Mouse (Mus musculus) hindbrain, embryonic 16.5 days (tissue): Measurements from ENCODE around the gene Dhrs13. TPM values are rescaled to one million over a fixed set of nuclear protein-coding genes. Genes with fewer than 3 reads are reported as not detected.

Experiments
- ATAC-seq: fragments of 200-750 bp; cut with Nextera tagmentation; 2 replicates; pipeline ENCODE4 v1.8.0; 2017; ENCODE audit warnings: moderate TSS enrichment, moderate library complexity
- H3K27ac ChIP-seq: fragments of 300-500 bp; sonication (generic); 2 replicates; pipeline ENCODE4 v1.5.1; 2014; ENCODE audit warnings: low read depth, mild to moderate bottlenecking, control low read depth, low read length, moderate library complexity
- H3K27me3 ChIP-seq: fragments of 300-500 bp; sonication (generic); replicated peaks from 2 replicates; pipeline ENCODE4 v1.6.1; 2014; ENCODE audit warnings: low read length; ENCODE audit not compliant: control insufficient read depth, insufficient read depth
- H3K36me3 ChIP-seq: fragments of 300-500 bp; sonication (generic); 2 replicates; pipeline ENCODE4 v1.6.1; 2014; ENCODE audit warnings: mild to moderate bottlenecking, low read length, moderate library complexity, mixed read lengths; ENCODE audit not compliant: control insufficient read depth, insufficient read depth
- H3K4me1 ChIP-seq: fragments of 300-500 bp; sonication (generic); 2 replicates; pipeline ENCODE4 v1.6.1; 2014; ENCODE audit warnings: low read depth, low read length; ENCODE audit not compliant: control insufficient read depth, insufficient read depth
- H3K4me2 ChIP-seq: fragments of 300-500 bp; sonication (generic); 2 replicates; pipeline ENCODE4 v1.6.1; 2014; ENCODE audit warnings: mild to moderate bottlenecking, low read length, control low read depth, moderate library complexity
- H3K4me3 ChIP-seq: fragments of 300-500 bp; sonication (generic); 2 replicates; pipeline ENCODE4 v1.5.1; 2014; ENCODE audit warnings: mild to moderate bottlenecking, low read length, control low read depth, moderate library complexity
- H3K9ac ChIP-seq: fragments of 300-500 bp; sonication (generic); 2 replicates; pipeline ENCODE4 v1.6.1; 2014; ENCODE audit warnings: low read depth, mild to moderate bottlenecking, control low read depth, low read length, moderate library complexity
- H3K9me3 ChIP-seq: fragments of 300-500 bp; sonication (generic); 2 replicates; pipeline ENCODE4 v1.6.1; 2014; ENCODE audit warnings: mild to moderate bottlenecking, low read length, moderate library complexity; ENCODE audit not compliant: control insufficient read depth
- WGBS: fragments of 180-500 bp; shearing (Covaris S2); extraction: QIAGEN DNeasy Blood & Tissue Kit; methylation state at CpG from one replicate; pipeline ENCODE4 v1.1.7; 2014; 5-methylcytosine and 5-hydroxymethylcytosine counted together
- microRNA counts: library from miRNA; unstranded; fragments of <30 nt; microRNA quantifications from one replicate; lab custom pipeline; 2016
- microRNA-seq: library from miRNA; unstranded; fragments of <30 nt; microRNA quantifications from one replicate; pipeline ENCODE4, GENCODE M21; 2017
- polyA plus RNA-seq: library from polyadenylated mRNA; unstranded; fragments of >200 nt; fragmentation: Nextera tagmentation; extraction: Ambion mirVana; gene quantifications from 2 replicates; pipeline ENCODE4 v1.2.1, GENCODE M21; 2015

Gene Dhrs13
- polyA plus RNA-seq, 1 experiment from 2014 or later: 54.5 TPM

GRCm38 (mm10) chr11:78074277-78074652, 42.2 kb downstream of the Dhrs13 start:
- peaks cover 34% of the 10 kb centered on the region for H3K36me3 ChIP-seq
- no peaks in the 10 kb centered on the region for H3K9me3 ChIP-seq
- H3K4me1 ChIP-seq: peaks cover 5% of the 10 kb centered on the region
- H3K27ac ChIP-seq: no peak overlapping the region
- H3K4me2 ChIP-seq: no peak overlapping the region
- no peak overlapping the region for H3K9ac ChIP-seq
- H3K27me3 ChIP-seq: no peaks in the 10 kb centered on the region
- 95% methylated on average over 2 of the region's 2 CpGs for WGBS
- no peak for ATAC-seq
- no peak overlapping the region for H3K4me3 ChIP-seq

GRCm38 (mm10) chr11:78074666-78075065, 42.6 kb downstream of the Dhrs13 start:
- Histone ChIP-seq H3K4me1 (peaks cover 8% of the 10 kb centered on the region), H3K9ac (no peak overlapping the region), H3K4me3 (no peak overlapping the region), H3K27ac (no peak overlapping the region), H3K4me2 (no peak overlapping the region), H3K9me3 (no peaks in the 10 kb centered on the region), H3K36me3 (peaks cover 34% of the 10 kb centered on the region), H3K27me3 (no peaks in the 10 kb centered on the region)
- WGBS: 96% methylated on average over 4 of the region's 4 CpGs
- ATAC-seq: no peak

GRCm38 (mm10) chr11:78079961-78080921, 48.2 kb downstream of the Dhrs13 start, which contains the start of gene Eral1:
Gene Eral1, minus strand, starts transcription at chr11:78080383.
- Histone ChIP-seq H3K4me2 (peak within 1 kb of the TSS; percentile 60), H3K27me3 (no peaks in the 10 kb centered on the region), H3K36me3 (peaks cover 11% of the 10 kb centered on the region), H3K9me3 (no peaks in the 10 kb centered on the region), H3K9ac (peak within 1 kb of the TSS; percentile 72), H3K4me1 (peaks cover 11% of the 10 kb centered on the region), H3K27ac (peak within 1 kb of the TSS; percentile 68), H3K4me3 (peak within 1 kb of the TSS; percentile 59)
- WGBS: under 1% methylated on average over 42 of the region's 42 CpGs
- ATAC-seq: peak; percentile 98

- Histone ChIP-seq H3K4me2 (no peak overlapping the region), H3K27me3 (no peaks in the 10 kb centered on the region), H3K4me1 (peaks cover 11% of the 10 kb centered on the region), H3K9me3 (no peaks in the 10 kb centered on the region), H3K27ac (no peak overlapping the region), H3K36me3 (no peaks in the 10 kb centered on the region), H3K4me3 (no peak overlapping the region), H3K9ac (no peak overlapping the region)
- no peak for ATAC-seq
- WGBS: 25% methylated on average over 1 of the region's 1 CpGs
These were observed 51.5 kb downstream of the Dhrs13 start for GRCm38 (mm10) chr11:78083595-78083994.

- no peaks in the 10 kb centered on the region for H3K9me3 ChIP-seq
- no peak for ATAC-seq
- H3K27me3 ChIP-seq: no peaks in the 10 kb centered on the region
- H3K4me2 ChIP-seq: no peak overlapping the region
- no peak overlapping the region for H3K4me3 ChIP-seq
- 88% methylated on average over 4 of the region's 4 CpGs for WGBS
- no peaks in the 10 kb centered on the region for H3K4me1 ChIP-seq
- H3K9ac ChIP-seq: no peak overlapping the region
- no peaks in the 10 kb centered on the region for H3K36me3 ChIP-seq
- H3K27ac ChIP-seq: no peak overlapping the region
These were observed 54.9 kb downstream of the Dhrs13 start for GRCm38 (mm10) chr11:78086925-78087479.

MicroRNAs within 50 kb of the gene (microRNA counts, 519-probe panel; counts per million panel counts)
- microRNA mmu-miR-144 (lab: Ali Mortazavi, UCI) (2,971 counts per million, percentile 80 among the panel's probes with 10 or more counts), microRNA mmu-miR-451 (lab: Ali Mortazavi, UCI) (2,705 counts per million, percentile 72 among the panel's probes with 10 or more counts)

Small RNA genes within 50 kb of the gene (microRNA-seq; reads per million reads assigned to microRNA genes)
- gene Mir144 (89.4 reads per million, percentile 48 among the genes with 10 or more reads in this experiment), gene Mir451a (not detected), gene Mir451b (not detected)

Other genes starting within 250 kb of the Dhrs13 start
- 1.6 and 1.7 TPM in 2 replicates for gene Gm10277, start 244.5 kb upstream of the Dhrs13 start, polyA plus RNA-seq
- gene Pipox, start 138.2 kb upstream of the Dhrs13 start, polyA plus RNA-seq: 5.9 and 7.7 TPM in 2 replicates
- gene Sez6, start 101.5 kb upstream of the Dhrs13 start, polyA plus RNA-seq: 132 and 156 TPM in 2 replicates
- gene Phf12, start 49.5 kb upstream of the Dhrs13 start, polyA plus RNA-seq: 11.8 and 12.5 TPM in 2 replicates
- gene Flot2, start 5.7 kb downstream of the Dhrs13 start, polyA plus RNA-seq: 124 and 126 TPM in 2 replicates
- 34.6 and 35.2 TPM in 2 replicates for gene Eral1, start 48.1 kb downstream of the Dhrs13 start, polyA plus RNA-seq
- gene Fam222b, start 62.4 kb downstream of the Dhrs13 start, polyA plus RNA-seq: 21.8 and 33.4 TPM in 2 replicates
- 80.1 and 97.4 TPM in 2 replicates for gene Traf4, start 133.3 kb downstream of the Dhrs13 start, polyA plus RNA-seq
- 7.1 and 7.7 TPM in 2 replicates for gene Nek8, start 144.4 kb downstream of the Dhrs13 start, polyA plus RNA-seq
- 19.7 and 20.1 TPM in 2 replicates for gene Tlcd1, start 144.4 kb downstream of the Dhrs13 start, polyA plus RNA-seq
- 662 and 677 TPM in 2 replicates for gene Rpl23a, start 151.3 kb downstream of the Dhrs13 start, polyA plus RNA-seq
- gene Rab34, start 156.2 kb downstream of the Dhrs13 start, polyA plus RNA-seq: 57.3 and 60.3 TPM in 2 replicates
- gene Proca1, start 161.1 kb downstream of the Dhrs13 start, polyA plus RNA-seq: 2.3 and 4.0 TPM in 2 replicates
- gene Sdf2, start 213.5 kb downstream of the Dhrs13 start, polyA plus RNA-seq: 99.8 and 110 TPM in 2 replicates
- gene Supt6, start 213.7 kb downstream of the Dhrs13 start, polyA plus RNA-seq: 21.5 and 27.3 TPM in 2 replicates
- gene 2610507B11Rik, start 229.5 kb downstream of the Dhrs13 start, polyA plus RNA-seq: 55.1 and 57.4 TPM in 2 replicates